Mouse (Mus musculus) bone marrow macrophage, adult 2 months (primary cell): ENCODE results near the gene Nmu.

Source experiments
- CTCF ChIP-seq: IDR thresholded peaks from 2 replicates; pipeline ENCODE4 v1.5.1; 2012; ENCODE audit warnings: low read depth, mild to moderate bottlenecking, low read length, moderate library complexity
- POLR2A ChIP-seq: IDR thresholded peaks from 2 replicates; pipeline ENCODE4 v1.6.1; 2012; ENCODE audit warnings: mild to moderate bottlenecking, low read depth, low read length, borderline replicate concordance

GRCm38 (mm10) chr5:76287062-76287461, 76.5 kb downstream of the Nmu start:
- no peak for TF ChIP-seq CTCF
- no peak for TF ChIP-seq POLR2A
